9 mouse cellular contexts compared by ENCODE assay signal in genomic region chr9:20662325-20662724, GRCm38 (mm10). TPM values are rescaled to one million over a fixed set of nuclear protein-coding genes. Genes with fewer than 3 reads are reported as not detected.
A peak's percentile ranks its signal among the peaks of the same experiment; 100 is the strongest.
DNase-seq lines count a peak whose midpoint lies in the region; TF ChIP-seq lines count a peak whose summit lies in the region.
"Had no signal": no experiment of that assay in that cellular context is flagged by ENCODE, and none has a peak within 500 bp of the region (broad histone marks: within the 10 kb centered on the region; RNA-seq: fewer than 3 reads in every experiment).

No protein-coding gene starts in this region.

- TF ChIP-seq CTCF in gastrocnemius, adult 2 months (IDR thresholded peaks at IDR 0.05): peak; percentile 94

- H3K4me3 ChIP-seq in gastrocnemius, adult 2 months: no peak overlapping the region
- H3K4me3 ChIP-seq: stomach, embryonic 15.5 days had no signal

- DNase-seq in B cell, adult 2 months: peak; percentile 70 to 72
- DNase-seq in ES-CJ7 (ENCODE audit: low read depth, low spot score): peak; percentile 44
- peak; percentile 62 to 68 for DNase-seq in cerebellum, postnatal 36 days
- DNase-seq in gastrocnemius, adult 2 months: peak; percentile 77
- DNase-seq in kidney, postnatal 25 days: peak; percentile 60 to 78
- peak; percentile 72 for DNase-seq in lung, postnatal 10 days
- peak; percentile 54 for DNase-seq in retina, adult 2 months (ENCODE audit: low read depth, low spot score)
- no peak for DNase-seq in c-Kit-positive CD71-positive TER-119-positive erythroid progenitor cells, embryonic 14.5 days (ENCODE audit: low spot score)

- intact Hi-C loops in gastrocnemius, adult 2 months (cut with DNase I): loop anchor here (5.0 to 10.0 kb wide), 2 partner anchors 65 to 172 kb away; no protein-coding TSS in a partner anchor

- H3K27ac ChIP-seq in gastrocnemius, adult 2 months: no peak overlapping the region
- H3K27ac ChIP-seq: stomach, embryonic 15.5 days had no signal

RNA-seq across cellular contexts. Expression of gene Pin1, which starts 10.4 kb away (rescaled TPM):
- total RNA-seq in gastrocnemius, adult 2 months (2021): 10 to 100 TPM; 13.0 to 15.0 TPM

RNA-seq across cellular contexts. Expression of gene Fbxl12, which starts 17.8 kb away (rescaled TPM):
- total RNA-seq in gastrocnemius, adult 2 months (2021): 1 to 10 TPM; 4.7 to 5.3 TPM

RNA-seq across cellular contexts. Expression of gene Ubl5, which starts 19.6 kb away (rescaled TPM):
- 100 to 1,000 TPM; 188 to 210 TPM for total RNA-seq in gastrocnemius, adult 2 months (2021)
